Comparison of ENCODE assay signal across 18 mouse cellular contexts in the genomic region with DNA sequence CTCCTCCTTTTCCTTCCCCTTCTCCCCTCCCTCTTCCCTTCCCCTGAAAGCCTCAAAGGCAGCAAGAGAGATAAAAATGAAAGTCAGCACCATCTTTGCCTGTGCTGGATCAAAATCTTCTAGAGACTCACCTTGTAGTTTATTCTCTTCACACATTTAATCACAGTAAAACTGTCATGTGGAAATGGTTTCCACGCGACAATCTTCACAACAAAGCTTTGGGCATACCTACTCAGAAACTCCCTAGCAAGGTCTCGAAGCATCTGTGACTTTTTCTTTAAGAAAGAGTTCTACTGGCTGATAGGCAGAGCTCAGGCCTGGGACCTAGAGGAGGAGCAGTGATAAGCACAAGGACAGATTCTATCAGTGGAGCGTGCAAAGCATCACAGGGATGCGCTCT.
DNase-seq lines count a peak whose midpoint lies in the region; ATAC-seq and TF ChIP-seq lines count a peak whose summit lies in the region.
"Had no signal": no experiment of that assay in that cellular context is flagged by ENCODE, and none has a peak within 500 bp of the region (broad histone marks: within the 10 kb centered on the region; RNA-seq: fewer than 3 reads in every experiment).

No protein-coding gene starts in this region.

- H3K36me3 ChIP-seq in midbrain, postnatal 0 days (ENCODE audit: insufficient read depth, low read length): peaks cover 4% of the 10 kb centered on the region; the same call in 1 of the 2 replicates
- H3K36me3 ChIP-seq in midbrain, embryonic 16.5 days (ENCODE audit: control insufficient read depth, insufficient read depth, low read length): no peaks in the 10 kb centered on the region
- H3K36me3 ChIP-seq in E14TG2a.4 (ENCODE audit: insufficient read depth, low read length): no peaks in the 10 kb centered on the region
- H3K36me3 ChIP-seq in hindbrain, embryonic 13.5 days: no peaks in the 10 kb centered on the region
- H3K36me3 ChIP-seq in intestine, postnatal 0 days (ENCODE audit: control insufficient read depth, insufficient read depth): no peaks in the 10 kb centered on the region
- H3K36me3 ChIP-seq: embryonic facial prominence, embryonic 15.5 days; forebrain, embryonic 15.5 days; lung, embryonic 15.5 days; neural tube, embryonic 13.5 days had no signal

- H3K9ac ChIP-seq in midbrain, postnatal 0 days (replicated peaks; ENCODE audit: low read length, poor library complexity, severe bottlenecking): no peak overlapping the region
- no peak overlapping the region for H3K9ac ChIP-seq in midbrain, embryonic 16.5 days (ENCODE audit: low read depth, low read length)
- H3K9ac ChIP-seq in hindbrain, embryonic 13.5 days: no peak overlapping the region
- no peak overlapping the region for H3K9ac ChIP-seq in intestine, postnatal 0 days (ENCODE audit: low read depth, low read length)
- H3K9ac ChIP-seq: embryonic facial prominence, embryonic 15.5 days; forebrain, embryonic 15.5 days; heart, embryonic 12.5 days; lung, embryonic 15.5 days; neural tube, embryonic 13.5 days had no signal

- TF ChIP-seq CTCF in midbrain, postnatal 0 days (IDR thresholded peaks at IDR 0.05): no peak
- no peak for TF ChIP-seq CTCF in E14TG2a.4 (conservative IDR thresholded peaks at IDR 0.05; ENCODE audit: low read length)
- TF ChIP-seq CTCF in bone marrow, adult 2 months (IDR thresholded peaks at IDR 0.05; ENCODE audit: control insufficient read depth, insufficient read depth, low read length): no peak
- no peak for TF ChIP-seq CTCF in intestine, postnatal 0 days (IDR thresholded peaks at IDR 0.05; ENCODE audit: low read depth)

- H3K9me3 ChIP-seq in midbrain, postnatal 0 days (ENCODE audit: low read length): no peaks in the 10 kb centered on the region
- no peaks in the 10 kb centered on the region for H3K9me3 ChIP-seq in midbrain, embryonic 16.5 days (replicated peaks; ENCODE audit: control insufficient read depth, low read length, poor library complexity, severe bottlenecking)
- H3K9me3 ChIP-seq in E14TG2a.4 (ENCODE audit: low read length): no peaks in the 10 kb centered on the region
- no peaks in the 10 kb centered on the region for H3K9me3 ChIP-seq in hindbrain, embryonic 13.5 days
- no peaks in the 10 kb centered on the region for H3K9me3 ChIP-seq in intestine, postnatal 0 days (ENCODE audit: control insufficient read depth)
- H3K9me3 ChIP-seq: embryonic facial prominence, embryonic 15.5 days; forebrain, embryonic 15.5 days; heart, embryonic 12.5 days; lung, embryonic 15.5 days; neural tube, embryonic 13.5 days had no signal

- H3K27me3 ChIP-seq in midbrain, postnatal 0 days (ENCODE audit: insufficient read depth, low read length): no peaks in the 10 kb centered on the region
- H3K27me3 ChIP-seq in midbrain, embryonic 16.5 days (ENCODE audit: control insufficient read depth, insufficient read depth, low read depth, low read length): no peaks in the 10 kb centered on the region
- H3K27me3 ChIP-seq in E14TG2a.4 (ENCODE audit: insufficient read depth, low read length): no peaks in the 10 kb centered on the region
- no peaks in the 10 kb centered on the region for H3K27me3 ChIP-seq in hindbrain, embryonic 13.5 days
- H3K27me3 ChIP-seq in intestine, postnatal 0 days (replicated peaks; ENCODE audit: control insufficient read depth, insufficient read depth, low read length): no peaks in the 10 kb centered on the region
- H3K27me3 ChIP-seq: embryonic facial prominence, embryonic 15.5 days; forebrain, embryonic 15.5 days; heart, embryonic 12.5 days; lung, embryonic 15.5 days; neural tube, embryonic 13.5 days had no signal

- TF ChIP-seq POLR2A in bone marrow, adult 2 months (IDR thresholded peaks at IDR 0.05; ENCODE audit: borderline replicate concordance, control insufficient read depth, low read depth, low read length): no peak

- DNase-seq in midbrain, postnatal 0 days (ENCODE audit: low spot score): no peak
- DNase-seq: gastrocnemius, postnatal 25 days; heart, postnatal 4 days; kidney, postnatal 10 days; midbrain, embryonic 14.5 days; right cerebral cortex, adult 18-20 months had no signal

- 0 out of 2 replicates have a peak, but pooled peaks cover 6% of the 10 kb centered on the region for H3K4me1 ChIP-seq in midbrain, postnatal 0 days (ENCODE audit: insufficient read depth, low read length)
- H3K4me1 ChIP-seq in midbrain, embryonic 16.5 days (ENCODE audit: control insufficient read depth, insufficient read depth, low read length): no peaks in the 10 kb centered on the region
- peaks cover 93% of the 10 kb centered on the region for H3K4me1 ChIP-seq in E14TG2a.4 (replicated peaks; ENCODE audit: low read depth, low read length)
- peaks cover 8% of the 10 kb centered on the region; the same call in 1 of the 2 replicates for H3K4me1 ChIP-seq in bone marrow, adult 2 months (ENCODE audit: control insufficient read depth, insufficient read depth, low read length)
- H3K4me1 ChIP-seq in hindbrain, embryonic 13.5 days (replicated peaks): peaks cover 14% of the 10 kb centered on the region
- peaks cover 8% of the 10 kb centered on the region; the same call in 1 of the 2 replicates for H3K4me1 ChIP-seq in intestine, postnatal 0 days (replicated peaks; ENCODE audit: control insufficient read depth, insufficient read depth, low read length)
- H3K4me1 ChIP-seq: forebrain, embryonic 15.5 days had no signal

- WGBS in midbrain, postnatal 0 days: 69% methylated on average over 5 of the region's 5 CpGs
- 70% methylated on average over 5 of the region's 5 CpGs for WGBS in midbrain, embryonic 16.5 days
- WGBS in bone marrow, adult 2 months: 67% methylated on average over 5 of the region's 5 CpGs
- 82% methylated on average over 5 of the region's 5 CpGs for WGBS in hindbrain, embryonic 13.5 days
- WGBS in intestine, postnatal 0 days: 74% methylated on average over 5 of the region's 5 CpGs

- no peak overlapping the region for H3K4me2 ChIP-seq in midbrain, postnatal 0 days (ENCODE audit: low read depth, low read length, poor library complexity, severe bottlenecking)
- no peak overlapping the region for H3K4me2 ChIP-seq in midbrain, embryonic 16.5 days (ENCODE audit: low read length)
- H3K4me2 ChIP-seq in hindbrain, embryonic 13.5 days: no peak overlapping the region
- no peak overlapping the region for H3K4me2 ChIP-seq in intestine, postnatal 0 days (replicated peaks; ENCODE audit: low read depth)
- H3K4me2 ChIP-seq: embryonic facial prominence, embryonic 15.5 days; forebrain, embryonic 15.5 days; heart, embryonic 12.5 days; lung, embryonic 15.5 days; neural tube, embryonic 13.5 days had no signal

- no peak for ATAC-seq in midbrain, postnatal 0 days (ENCODE audit: low FRiP score)
- ATAC-seq in midbrain, embryonic 16.5 days: no peak
- 0 out of 2 replicates have a peak, but pooled peaks have one; percentile 16 for ATAC-seq in megakaryocyte-erythroid progenitor cell, adult 5-6 weeks (replicated peaks; ENCODE audit: low FRiP score, low TSS enrichment, poor library complexity, severe bottlenecking)
- ATAC-seq in hindbrain, embryonic 13.5 days (ENCODE audit: low FRiP score): no peak
- no peak for ATAC-seq in intestine, postnatal 0 days
- ATAC-seq: forebrain, embryonic 15.5 days; inflammation-experienced regulatory T-cells, adult 6 months had no signal

- H3K27ac ChIP-seq in midbrain, postnatal 0 days (ENCODE audit: low read depth, low read length): 0 out of 2 replicates have a peak overlapping the region, but pooled peaks have one; percentile 3
- no peak overlapping the region for H3K27ac ChIP-seq in midbrain, embryonic 16.5 days (ENCODE audit: low read length)
- peak overlapping the region; percentile 57 for H3K27ac ChIP-seq in bone marrow, adult 2 months (ENCODE audit: control insufficient read depth, insufficient read depth, low read depth, low read length, poor library complexity)
- H3K27ac ChIP-seq in hindbrain, embryonic 13.5 days: no peak overlapping the region
- no peak overlapping the region for H3K27ac ChIP-seq in intestine, postnatal 0 days (ENCODE audit: low read depth, low read length)
- H3K27ac ChIP-seq: embryonic facial prominence, embryonic 15.5 days; forebrain, embryonic 15.5 days; lung, embryonic 15.5 days; neural tube, embryonic 13.5 days had no signal

- H3K4me3 ChIP-seq in midbrain, postnatal 0 days (ENCODE audit: low read depth, low read length): no peak overlapping the region
- no peak overlapping the region for H3K4me3 ChIP-seq in midbrain, embryonic 16.5 days (ENCODE audit: low read depth, low read length)
- peak overlapping the region; percentile 2; the same call in 1 of the 2 replicates for H3K4me3 ChIP-seq in E14TG2a.4 (replicated peaks; ENCODE audit: low read length)
- peak overlapping the region; percentile 2 for H3K4me3 ChIP-seq in bone marrow, adult 2 months (replicated peaks; ENCODE audit: control insufficient read depth, low read depth, low read length)
- H3K4me3 ChIP-seq in hindbrain, embryonic 13.5 days: no peak overlapping the region
- H3K4me3 ChIP-seq in intestine, postnatal 0 days (ENCODE audit: low read depth, low read length): no peak overlapping the region
- H3K4me3 ChIP-seq: embryonic facial prominence, embryonic 15.5 days; forebrain, embryonic 15.5 days; heart, embryonic 12.5 days; lung, embryonic 15.5 days; neural tube, embryonic 13.5 days had no signal

Comparison
In these comparisons a context has a peak if more than half of its experiments do, and no peak if none do; other contexts are left out.
1. H3K27ac ChIP-seq: peak in midbrain, postnatal 0 days (single experiment) and bone marrow, adult 2 months (single experiment); none in midbrain, embryonic 16.5 days (single experiment), hindbrain, embryonic 13.5 days (single experiment) and intestine, postnatal 0 days (single experiment).
2. H3K4me3 ChIP-seq: peak in E14TG2a.4 (single experiment) and bone marrow, adult 2 months (single experiment); none in midbrain, postnatal 0 days (single experiment), midbrain, embryonic 16.5 days (single experiment), hindbrain, embryonic 13.5 days (single experiment) and intestine, postnatal 0 days (single experiment).